Mouse (Mus musculus) adrenal gland, postnatal 0 days (tissue): Measurements from ENCODE around the gene Tigar. TPM values are rescaled to one million over a fixed set of nuclear protein-coding genes. Genes with fewer than 3 reads are reported as not detected.

ENCODE experiments used
- polyA plus RNA-seq: library from polyadenylated mRNA; unstranded; fragments of >200 nt; fragmentation: Nextera tagmentation; extraction: Ambion mirVana; gene quantifications from 2 replicates; pipeline ENCODE4 v1.2.1, GENCODE M21; 2015

The Tigar gene
- 3.5 and 3.7 TPM in 2 replicates for polyA plus RNA-seq

GRCm38 (mm10) chr6:127109402-127109930, at the start of gene Tigar:
Gene Tigar, minus strand, starts transcription at chr6:127109557.

GRCm38 (mm10) chr6:127152106-127152951, 43.0 kb upstream of the Tigar start, which contains the start of gene Ccnd2:
Gene Ccnd2, minus strand, starts transcription at chr6:127152193.

GRCm38 (mm10) chr6:127072817-127073216, 36.5 kb downstream of the Tigar start, which contains the start of gene Fgf23:
Gene Fgf23, plus strand, starts transcription at chr6:127072902.

Other genes starting within 250 kb of the Tigar start
- gene Dyrk4, start 187.7 kb downstream of the Tigar start, polyA plus RNA-seq, result not detected in 2 replicates
- gene Rad51ap1, start 170.0 kb downstream of the Tigar start, polyA plus RNA-seq, result 22.3 and 25.7 TPM in 2 replicates
- 15.3 and 15.9 TPM in 2 replicates for gene D6Wsu163e, start 169.6 kb downstream of the Tigar start, polyA plus RNA-seq
- gene Fgf6, start 94.0 kb downstream of the Tigar start, polyA plus RNA-seq, result 0.06 and 0.10 TPM in 2 replicates
- not detected in 2 replicates for gene Fgf23, start 36.7 kb downstream of the Tigar start, polyA plus RNA-seq
- gene Ccnd2, start 42.6 kb upstream of the Tigar start, polyA plus RNA-seq, result 290 and 453 TPM in 2 replicates